Mouse (Mus musculus) ES-E14 (cell line): Measurements from ENCODE around the gene Abcg1.

Experiments
- HCFC1 ChIP-seq: IDR thresholded peaks from 2 replicates; pipeline ENCODE4 v1.6.1; 2012; ENCODE audit warnings: low read length, inconsistent platforms, borderline replicate concordance; ENCODE audit not compliant: insufficient read depth
- ZC3H11A ChIP-seq: IDR thresholded peaks from 2 replicates; pipeline ENCODE4 v1.6.1; 2012; ENCODE audit warnings: low read depth, mild to moderate bottlenecking, inconsistent platforms, low read length, borderline replicate concordance
- ZNF384 ChIP-seq: IDR thresholded peaks from 2 replicates; pipeline ENCODE4 v1.6.1; 2012; ENCODE audit warnings: low read depth, low read length, inconsistent platforms

DNA sequence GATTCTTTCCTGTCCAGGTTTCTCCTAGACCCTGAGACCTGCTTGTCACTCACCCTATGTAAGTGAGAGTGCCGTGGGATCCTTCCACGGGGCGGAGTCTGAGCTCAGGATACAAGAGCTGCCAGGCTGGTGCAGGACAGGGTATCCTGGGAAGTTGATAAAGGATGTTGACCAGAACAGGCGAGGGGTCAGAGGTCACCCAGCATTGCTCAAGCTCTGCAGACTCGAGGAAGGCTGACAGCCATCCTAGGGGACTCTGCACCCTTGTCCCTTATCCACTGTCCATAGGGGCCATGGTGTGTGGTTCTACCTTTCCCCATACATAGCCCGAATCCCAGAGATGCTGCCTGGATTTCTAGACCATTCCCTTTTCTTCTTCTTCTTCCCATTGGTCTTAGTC, 58.6 kb downstream of the Abcg1 start:
- TF ChIP-seq HCFC1 (no peak), ZNF384 (no peak), ZC3H11A (no peak)
